Mouse (Mus musculus): ENCODE results near the gene Olfr60. TPM values are rescaled to one million over a fixed set of nuclear protein-coding genes. Genes with fewer than 3 reads are reported as not detected.

Gene Olfr60
- total RNA-seq (2021) = not detected
- long read RNA-seq, experiment 1 = 0 reads
- long read RNA-seq, experiment 2 = 0 reads

- no peak for DNase-seq (ENCODE audit: low spot score in 2 of 2)
Observed at GRCm38 (mm10) chr7:140361571-140361970, at the start of gene Olfr60. Gene Olfr60 (minus strand): TSS chr7:140361671.

- no peak for DNase-seq (ENCODE audit: low spot score in 2 of 2)
Observed at GRCm38 (mm10) chr7:140402818-140403217, 41.3 kb upstream of the Olfr60 start, which contains the start of gene Olfr531. Gene Olfr531 (minus strand): TSS chr7:140402918.

GRCm38 (mm10) chr7:140376911-140377310 lies 15.4 kb upstream of the Olfr60 start:
- no peak for DNase-seq (ENCODE audit: low spot score in 2 of 2)

GRCm38 (mm10) chr7:140376231-140376630 lies 14.8 kb upstream of the Olfr60 start, which contains the start of gene Olfr530:
Gene Olfr530 (minus strand): TSS chr7:140376331.
- no peak for DNase-seq (ENCODE audit: low spot score in 2 of 2)

- no peak for DNase-seq (ENCODE audit: low spot score in 2 of 2)
Observed at GRCm38 (mm10) chr7:140374300-140374699, 12.8 kb upstream of the Olfr60 start.

- DNase-seq (ENCODE audit: low spot score in 2 of 2) = no peak
Observed at GRCm38 (mm10) chr7:140333717-140334116, 27.8 kb downstream of the Olfr60 start, which contains the start of gene Olfr527. Gene Olfr527 (plus strand): TSS chr7:140334017.

GRCm38 (mm10) chr7:140329766-140330304 lies 31.6 kb downstream of the Olfr60 start:
- DNase-seq (ENCODE audit: low spot score in 2 of 2) = no peak

- DNase-seq (ENCODE audit: low spot score in 2 of 2) = no peak
Observed at GRCm38 (mm10) chr7:140321135-140321534, 40.3 kb downstream of the Olfr60 start.

GRCm38 (mm10) chr7:140320558-140320957 lies 40.9 kb downstream of the Olfr60 start, which contains the start of gene Olfr525:
Gene Olfr525 (plus strand): TSS chr7:140320858.
- DNase-seq (ENCODE audit: low spot score in 2 of 2) = no peak

- DNase-seq (ENCODE audit: low spot score in 2 of 2) = no peak
Observed at GRCm38 (mm10) chr7:140319861-140320385, 41.5 kb downstream of the Olfr60 start.

GRCm38 (mm10) chr7:140299416-140299815 lies 62.1 kb downstream of the Olfr60 start:
- no peak for DNase-seq (ENCODE audit: low spot score in 2 of 2)

GRCm38 (mm10) chr7:140296876-140297275 lies 64.6 kb downstream of the Olfr60 start:
- no peak for DNase-seq (ENCODE audit: low spot score in 2 of 2)

- DNase-seq (ENCODE audit: low spot score in 2 of 2) = no peak
Observed at GRCm38 (mm10) chr7:140295746-140296145, 65.7 kb downstream of the Olfr60 start.

Other genes starting within 250 kb of the Olfr60 start
- gene Paox, start 245.9 kb downstream of the Olfr60 start, total RNA-seq (2021) = 10 to 100 TPM; 20.4 to 21.0 TPM
- 100 to 1,000 TPM; 290 to 325 TPM for gene Echs1, start 245.2 kb downstream of the Olfr60 start, total RNA-seq (2021)
- gene Mtg1, start 224.1 kb downstream of the Olfr60 start, total RNA-seq (2021) = 10 to 100 TPM; 33.6 to 35.8 TPM
- gene Sprn, start 206.8 kb downstream of the Olfr60 start, total RNA-seq (2021) = 1 to 10 TPM; 1.7 to 2.6 TPM
- gene Olfr522, start 196.9 kb downstream of the Olfr60 start, total RNA-seq (2021) = not detected
- gene Olfr523, start 188.5 kb downstream of the Olfr60 start, total RNA-seq (2021) = not detected
- gene Olfr524, start 155.7 kb downstream of the Olfr60 start, total RNA-seq (2021) = not detected
- gene Cd163l1, start 143.4 kb downstream of the Olfr60 start, total RNA-seq (2021) = not detected
- gene 5830411N06Rik, start 114.4 kb downstream of the Olfr60 start, total RNA-seq (2021) = not detected
- not detected for gene Olfr525, start 40.8 kb downstream of the Olfr60 start, total RNA-seq (2021)
- not detected for gene Olfr527, start 27.7 kb downstream of the Olfr60 start, total RNA-seq (2021)
- gene Olfr530, start 14.7 kb upstream of the Olfr60 start, total RNA-seq (2021) = not detected
- not detected for gene Olfr531, start 41.2 kb upstream of the Olfr60 start, total RNA-seq (2021)
- not detected for gene Olfr532, start 60.0 kb upstream of the Olfr60 start, total RNA-seq (2021)
- not detected for gene Olfr533, start 101.7 kb upstream of the Olfr60 start, total RNA-seq (2021)
- gene Olfr535, start 122.5 kb upstream of the Olfr60 start, total RNA-seq (2021) = not detected
- not detected for gene Olfr536, start 145.7 kb upstream of the Olfr60 start, total RNA-seq (2021)
- not detected for gene Olfr538, start 206.2 kb upstream of the Olfr60 start, total RNA-seq (2021)
- not detected for gene Olfr46, start 239.6 kb upstream of the Olfr60 start, total RNA-seq (2021)